Mouse (Mus musculus): Measurements from ENCODE around the gene Cdadc1.

The Cdadc1 gene

GRCm38 (mm10) chr14:59597398-59598259, at the start of gene Cdadc1:
Gene Cdadc1, minus strand, starts transcription at chr14:59597959.
- peak; percentile 86 to 98 for DNase-seq (ENCODE audit: low read depth in 1 of 2, low spot score in 2 of 2)

GRCm38 (mm10) chr14:59646826-59647697, 49.3 kb upstream of the Cdadc1 start:
- DNase-seq (ENCODE audit: low read depth in 1 of 2, low spot score in 2 of 2): no peak

- DNase-seq (ENCODE audit: low read depth in 1 of 2, low spot score in 2 of 2): no peak
Measured at GRCm38 (mm10) chr14:59644896-59645295, 47.1 kb upstream of the Cdadc1 start.

- no peak for DNase-seq (ENCODE audit: low read depth in 1 of 2, low spot score in 2 of 2)
Measured at GRCm38 (mm10) chr14:59644166-59644565, 46.4 kb upstream of the Cdadc1 start.

GRCm38 (mm10) chr14:59643582-59643981, 45.8 kb upstream of the Cdadc1 start:
- no peak for DNase-seq (ENCODE audit: low read depth in 1 of 2, low spot score in 2 of 2)

GRCm38 (mm10) chr14:59641856-59642255, 44.1 kb upstream of the Cdadc1 start:
- no peak for DNase-seq (ENCODE audit: low read depth in 1 of 2, low spot score in 2 of 2)

GRCm38 (mm10) chr14:59638906-59639703, 41.3 kb upstream of the Cdadc1 start:
- no peak for DNase-seq (ENCODE audit: low read depth in 1 of 2, low spot score in 2 of 2)

GRCm38 (mm10) chr14:59633988-59634387, 36.2 kb upstream of the Cdadc1 start:
- DNase-seq (ENCODE audit: low read depth in 1 of 2, low spot score in 2 of 2): no peak

GRCm38 (mm10) chr14:59633295-59633898, 35.6 kb upstream of the Cdadc1 start:
- DNase-seq (ENCODE audit: low read depth in 1 of 2, low spot score in 2 of 2): no peak

GRCm38 (mm10) chr14:59632067-59632466, 34.3 kb upstream of the Cdadc1 start:
- DNase-seq (ENCODE audit: low read depth in 1 of 2, low spot score in 2 of 2): no peak

GRCm38 (mm10) chr14:59630096-59630495, 32.3 kb upstream of the Cdadc1 start:
- DNase-seq (ENCODE audit: low read depth in 1 of 2, low spot score in 2 of 2): no peak

- DNase-seq (ENCODE audit: low read depth in 1 of 2, low spot score in 2 of 2): no peak
Measured at GRCm38 (mm10) chr14:59629308-59629707, 31.5 kb upstream of the Cdadc1 start.

GRCm38 (mm10) chr14:59627823-59628222, 30.1 kb upstream of the Cdadc1 start:
- no peak for DNase-seq (ENCODE audit: low read depth in 1 of 2, low spot score in 2 of 2)

- no peak for DNase-seq (ENCODE audit: low read depth in 1 of 2, low spot score in 2 of 2)
Measured at GRCm38 (mm10) chr14:59627142-59627680, 29.5 kb upstream of the Cdadc1 start.

- DNase-seq (ENCODE audit: low read depth in 1 of 2, low spot score in 2 of 2): no peak
Measured at GRCm38 (mm10) chr14:59626711-59627110, 29.0 kb upstream of the Cdadc1 start.

- no peak for DNase-seq (ENCODE audit: low read depth in 1 of 2, low spot score in 2 of 2)
Measured at GRCm38 (mm10) chr14:59625806-59626364, 28.1 kb upstream of the Cdadc1 start.

- DNase-seq (ENCODE audit: low read depth in 1 of 2, low spot score in 2 of 2): no peak
Measured at GRCm38 (mm10) chr14:59625158-59625805, 27.5 kb upstream of the Cdadc1 start, which contains the start of gene Shisa2. Gene Shisa2, plus strand, starts transcription at chr14:59625308.

- DNase-seq (ENCODE audit: low read depth in 1 of 2, low spot score in 2 of 2): no peak
Measured at GRCm38 (mm10) chr14:59624326-59624885, 26.6 kb upstream of the Cdadc1 start.

GRCm38 (mm10) chr14:59616802-59617201, 19.0 kb upstream of the Cdadc1 start:
- DNase-seq (ENCODE audit: low read depth in 1 of 2, low spot score in 2 of 2): no peak

Measured in monocyte, adult 2 months (primary cell).